Mouse (Mus musculus): ENCODE data around the gene Cbx5. TPM values are rescaled to one million over a fixed set of nuclear protein-coding genes. Genes with fewer than 3 reads are reported as not detected.

Gene Cbx5
- total and polyA plus RNA-seq, 3 experiments, result 94.9 to 171 (median 128) TPM

- dilution Hi-C loops (cut with MboI; ENCODE audit: extremely low pct_ligation_motif_present, extremely low pct_unique_long_range_greater_than_20kb, low sequenced_read_pairs) (no loop called here), in situ Hi-C loops (cut with MboI; ENCODE audit: low pct_ligation_motif_present, low pct_unique_long_range_greater_than_20kb, low sequenced_read_pairs) (no loop called here)
- Histone ChIP-seq H3K79me2 (replicated peaks; ENCODE audit: control insufficient read depth, extremely low read depth, insufficient read depth, poor library complexity, severe bottlenecking) (no peaks in the 10 kb centered on the region), H3K4me1 (ENCODE audit: control insufficient read depth in 1 of 2, insufficient read depth in 2 of 2) (peaks cover 0 to 15% of the 10 kb centered on the region in 2 experiments; a peak in 2 of 4 replicates), H3K27me3 (replicated peaks) (no peaks in the 10 kb centered on the region), H3K4me3 (replicated peaks in 1 of 3; ENCODE audit: low read depth in 2 of 3, low read length in 2 of 3, poor library complexity in 1 of 3) (no peak overlapping the region), H3K27ac (ENCODE audit: insufficient read depth, low read depth) (no peak overlapping the region), H3K36me3 (replicated peaks in 1 of 2; ENCODE audit: control insufficient read depth in 1 of 2, insufficient read depth in 1 of 2, low read length in 1 of 2) (no peaks in the 10 kb centered on the region), H3K4me2 (ENCODE audit: insufficient read depth, low read depth, poor library complexity, severe bottlenecking) (no peak overlapping the region), H3K9me3 (replicated peaks; ENCODE audit: low read length) (no peaks in the 10 kb centered on the region), H3K9ac (ENCODE audit: insufficient read depth, low read depth) (no peak overlapping the region)
- DNase-seq (ENCODE audit: extremely low read depth), result no peak
- TF ChIP-seq MEF2A (IDR thresholded peaks at IDR 0.05; ENCODE audit: borderline replicate concordance, low read depth, low read length), result no peak
- no peak for TF ChIP-seq NRF1 (IDR thresholded peaks at IDR 0.05; ENCODE audit: low read depth, low read length)
- no peak for TF ChIP-seq TBP (conservative IDR thresholded peaks at IDR 0.05; ENCODE audit: low read depth, low read length)
- TF ChIP-seq POLR2A (IDR thresholded peaks at IDR 0.05; ENCODE audit: low read depth, low read length), result no peak
- TF ChIP-seq USF2 (conservative IDR thresholded peaks at IDR 0.05; ENCODE audit: low read depth, low read length), result no peak
- TF ChIP-seq POLR2AphosphoS2 (IDR thresholded peaks at IDR 0.05; ENCODE audit: low read depth, low read length), result no peak
These were observed 92.8 kb downstream of the Cbx5 start for GRCm38 (mm10) chr15:103146627-103147421.

GRCm38 (mm10) chr15:103145635-103146299, 93.8 kb downstream of the Cbx5 start:
- H3K79me2 ChIP-seq (replicated peaks; ENCODE audit: control insufficient read depth, extremely low read depth, insufficient read depth, poor library complexity, severe bottlenecking), result no peaks in the 10 kb centered on the region
- no peak for DNase-seq (ENCODE audit: extremely low read depth)
- TF ChIP-seq BHLHE40 (IDR thresholded peaks at IDR 0.05; ENCODE audit: low read depth, low read length), result no peak
- TF ChIP-seq UBTF (IDR thresholded peaks at IDR 0.05; ENCODE audit: low read depth, low read length), result no peak
- no peak for TF ChIP-seq JUN (IDR thresholded peaks at IDR 0.05; ENCODE audit: insufficient read depth, low read depth, low read length)
- TF ChIP-seq KAT2A (IDR thresholded peaks at IDR 0.05; ENCODE audit: insufficient replicate concordance, low read length), result no peak
- no peak for TF ChIP-seq MAFK (IDR thresholded peaks at IDR 0.05; ENCODE audit: insufficient replicate concordance, low read length)
- TF ChIP-seq IRF4 (IDR thresholded peaks at IDR 0.05; ENCODE audit: low read depth, low read length), result no peak
- no peak for TF ChIP-seq ZKSCAN1 (IDR thresholded peaks at IDR 0.05; ENCODE audit: borderline replicate concordance, low read depth, low read length)
- TF ChIP-seq TBP (conservative IDR thresholded peaks at IDR 0.05; ENCODE audit: low read depth, low read length), result no peak
- TF ChIP-seq NRF1 (IDR thresholded peaks at IDR 0.05; ENCODE audit: low read depth, low read length), result no peak
- TF ChIP-seq POLR2AphosphoS2 (IDR thresholded peaks at IDR 0.05; ENCODE audit: low read depth, low read length), result no peak
- no peak for TF ChIP-seq MAX (IDR thresholded peaks at IDR 0.05; ENCODE audit: low read length)
- H3K9ac ChIP-seq (ENCODE audit: insufficient read depth, low read depth), result no peak overlapping the region
- H3K9me3 ChIP-seq (replicated peaks; ENCODE audit: low read length), result no peaks in the 10 kb centered on the region
- H3K4me2 ChIP-seq (ENCODE audit: insufficient read depth, low read depth, poor library complexity, severe bottlenecking), result no peak overlapping the region
- no peak overlapping the region for H3K4me3 ChIP-seq (replicated peaks in 1 of 3; ENCODE audit: low read depth in 2 of 3, low read length in 2 of 3, poor library complexity in 1 of 3)
- dilution Hi-C loops (cut with MboI; ENCODE audit: extremely low pct_ligation_motif_present, extremely low pct_unique_long_range_greater_than_20kb, low sequenced_read_pairs) (no loop called here), in situ Hi-C loops (cut with MboI; ENCODE audit: low pct_ligation_motif_present, low pct_unique_long_range_greater_than_20kb, low sequenced_read_pairs) (no loop called here)
- no peaks in the 10 kb centered on the region for H3K36me3 ChIP-seq (replicated peaks in 1 of 2; ENCODE audit: control insufficient read depth in 1 of 2, insufficient read depth in 1 of 2, low read length in 1 of 2)
- no peaks in the 10 kb centered on the region for H3K27me3 ChIP-seq (replicated peaks)
- H3K4me1 ChIP-seq (ENCODE audit: control insufficient read depth in 1 of 2, insufficient read depth in 2 of 2), result peaks cover 0 to 8% of the 10 kb centered on the region in 2 experiments; a peak in 2 of 4 replicates
- no peak overlapping the region for H3K27ac ChIP-seq (ENCODE audit: insufficient read depth, low read depth)

Measured in CH12.LX (cell line).